Mouse (Mus musculus) erythroblast, embryonic 14.5 days (primary cell): Measurements from ENCODE around the gene Golph3l. TPM values are rescaled to one million over a fixed set of nuclear protein-coding genes. Genes with fewer than 3 reads are reported as not detected.
"Not testable (repeated sequence)": the region's sequence is repeated elsewhere in the genome, so short reads cannot be mapped to it uniquely, and the experiment has no call there.

Experiments used
- H3K27me3 ChIP-seq: 2 replicates; pipeline ENCODE4 v1.6.1; 2012; ENCODE audit warnings: inconsistent platforms; ENCODE audit not compliant: control insufficient read depth
- H3K36me3 ChIP-seq: 2 replicates; pipeline ENCODE4 v1.6.1; 2012; ENCODE audit warnings: mild to moderate bottlenecking, inconsistent platforms; ENCODE audit not compliant: control insufficient read depth
- H3K4me1 ChIP-seq: 2 replicates; pipeline ENCODE4 v1.6.1; 2012; ENCODE audit warnings: inconsistent platforms; ENCODE audit not compliant: control insufficient read depth
- H3K4me3 ChIP-seq: replicated peaks from 2 replicates; pipeline ENCODE3; 2012; ENCODE audit warnings: moderate library complexity, mild to moderate bottlenecking, inconsistent platforms
- H3K9me3 ChIP-seq: 2 replicates; pipeline ENCODE4 v1.6.1; 2012; ENCODE audit warnings: low read length, inconsistent platforms, mixed read lengths; ENCODE audit not compliant: control insufficient read depth
- GATA1 ChIP-seq: IDR thresholded peaks from 2 replicates; pipeline ENCODE4 v1.6.1; 2012; ENCODE audit warnings: low read length, inconsistent platforms, mixed read lengths
- TAL1 ChIP-seq: IDR thresholded peaks from 3 replicates; pipeline ENCODE4 v1.6.1; 2012; ENCODE audit warnings: low read length, inconsistent platforms, mixed read lengths
- polyA plus RNA-seq: library from polyadenylated mRNA; stranded (reverse); fragments of >175 nt; gene quantifications from 2 replicates; pipeline ENCODE4 v1.2.3, GENCODE M21; 2012

Golph3l gene
- polyA plus RNA-seq, 1 experiment = 0.99 TPM

- TF ChIP-seq GATA1 (no peak), TAL1 (no peak)
- peaks cover 75% of the 10 kb centered on the region for H3K36me3 ChIP-seq
- H3K9me3 ChIP-seq = no peaks in the 10 kb centered on the region
Observed at GRCm38 (mm10) chr3:95623551-95623950, 34.8 kb downstream of the Golph3l start.

GRCm38 (mm10) chr3:95623991-95624515 lies 35.3 kb downstream of the Golph3l start:
- Histone ChIP-seq H3K36me3 (peaks cover 75% of the 10 kb centered on the region), H3K4me3 (peak overlapping the region; percentile 76), H3K4me1 (peaks cover 48% of the 10 kb centered on the region)
- not testable (repeated sequence) for H3K27me3 ChIP-seq, H3K9me3 ChIP-seq

More at GRCm38 (mm10) chr3:95623551-95623950, 34.8 kb downstream of the Golph3l start:
- Histone ChIP-seq H3K4me1 (peaks cover 45% of the 10 kb centered on the region), H3K27me3 (no peaks in the 10 kb centered on the region), H3K4me3 (no peak overlapping the region)

- Histone ChIP-seq H3K9me3 (no peaks in the 10 kb centered on the region), H3K36me3 (peaks cover 75% of the 10 kb centered on the region), H3K4me1 (peaks cover 54% of the 10 kb centered on the region), H3K27me3 (no peaks in the 10 kb centered on the region), H3K4me3 (peak within 1 kb of the TSS; percentile 76)
- TF ChIP-seq GATA1 (no peak), TAL1 (no peak)
Observed at GRCm38 (mm10) chr3:95624628-95625503, 36.1 kb downstream of the Golph3l start, which contains the start of gene Ensa. Ensa (plus strand) TSS chr3:95624993.

- TF ChIP-seq TAL1 = no peak
- no peak for TF ChIP-seq GATA1
- Histone ChIP-seq H3K36me3 (peaks cover 78% of the 10 kb centered on the region), H3K4me1 (peaks cover 65% of the 10 kb centered on the region)
Observed at GRCm38 (mm10) chr3:95627763-95628162, 39.0 kb downstream of the Golph3l start.

GRCm38 (mm10) chr3:95629755-95630154 lies 41.0 kb downstream of the Golph3l start:
- H3K4me1 ChIP-seq = peaks cover 49% of the 10 kb centered on the region
- H3K36me3 ChIP-seq = peaks cover 89% of the 10 kb centered on the region
- H3K9me3 ChIP-seq = no peaks in the 10 kb centered on the region
- no peaks in the 10 kb centered on the region for H3K27me3 ChIP-seq
- no peak for TF ChIP-seq TAL1
- TF ChIP-seq GATA1 = no peak
- no peak overlapping the region for H3K4me3 ChIP-seq

More at GRCm38 (mm10) chr3:95627763-95628162, 39.0 kb downstream of the Golph3l start:
- H3K9me3 ChIP-seq = no peaks in the 10 kb centered on the region
- H3K27me3 ChIP-seq = no peaks in the 10 kb centered on the region
- no peak overlapping the region for H3K4me3 ChIP-seq

GRCm38 (mm10) chr3:95630856-95631255 lies 42.1 kb downstream of the Golph3l start:
- TF ChIP-seq TAL1 (no peak), GATA1 (no peak)
- Histone ChIP-seq H3K4me3 (no peak overlapping the region), H3K4me1 (peaks cover 50% of the 10 kb centered on the region), H3K9me3 (no peaks in the 10 kb centered on the region), H3K36me3 (peaks cover 100% of the 10 kb centered on the region), H3K27me3 (no peaks in the 10 kb centered on the region)

GRCm38 (mm10) chr3:95631304-95631703 lies 42.6 kb downstream of the Golph3l start:
- TF ChIP-seq TAL1 = no peak
- no peak for TF ChIP-seq GATA1
- no peaks in the 10 kb centered on the region for H3K9me3 ChIP-seq
- peaks cover 100% of the 10 kb centered on the region for H3K36me3 ChIP-seq
- peaks cover 48% of the 10 kb centered on the region for H3K4me1 ChIP-seq
- no peaks in the 10 kb centered on the region for H3K27me3 ChIP-seq
- no peak overlapping the region for H3K4me3 ChIP-seq

- no peaks in the 10 kb centered on the region for H3K27me3 ChIP-seq
- H3K4me3 ChIP-seq = no peak overlapping the region
- TF ChIP-seq GATA1 (no peak), TAL1 (no peak)
- H3K9me3 ChIP-seq = no peaks in the 10 kb centered on the region
- H3K4me1 ChIP-seq = peaks cover 42% of the 10 kb centered on the region
- H3K36me3 ChIP-seq = peaks cover 100% of the 10 kb centered on the region
Observed at GRCm38 (mm10) chr3:95632648-95633588, 44.2 kb downstream of the Golph3l start.
